Mouse (Mus musculus): ENCODE data around the gene Dhrs11.

The Dhrs11 gene

DNA sequence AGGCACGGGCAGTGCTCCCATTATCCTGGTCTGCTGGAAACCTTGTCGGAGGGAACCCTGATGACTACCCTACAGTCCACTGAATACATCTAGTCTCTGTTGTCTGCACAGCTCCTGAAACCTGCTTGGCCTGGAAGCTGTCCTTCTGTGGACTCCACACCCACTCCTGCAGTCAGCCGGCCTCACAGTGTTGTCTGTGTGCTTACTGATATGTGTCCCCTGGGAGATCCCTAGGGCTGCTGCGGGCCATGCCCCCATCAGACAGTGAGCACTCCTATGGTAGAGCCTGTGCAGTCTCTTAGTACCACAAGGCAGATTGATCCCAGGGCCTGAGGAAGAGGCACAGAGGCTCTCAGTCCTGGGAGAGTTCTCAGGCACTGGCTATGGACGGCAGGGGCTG, 6.3 kb downstream of the Dhrs11 start:
- DNase-seq, result peak; percentile 16

DNA sequence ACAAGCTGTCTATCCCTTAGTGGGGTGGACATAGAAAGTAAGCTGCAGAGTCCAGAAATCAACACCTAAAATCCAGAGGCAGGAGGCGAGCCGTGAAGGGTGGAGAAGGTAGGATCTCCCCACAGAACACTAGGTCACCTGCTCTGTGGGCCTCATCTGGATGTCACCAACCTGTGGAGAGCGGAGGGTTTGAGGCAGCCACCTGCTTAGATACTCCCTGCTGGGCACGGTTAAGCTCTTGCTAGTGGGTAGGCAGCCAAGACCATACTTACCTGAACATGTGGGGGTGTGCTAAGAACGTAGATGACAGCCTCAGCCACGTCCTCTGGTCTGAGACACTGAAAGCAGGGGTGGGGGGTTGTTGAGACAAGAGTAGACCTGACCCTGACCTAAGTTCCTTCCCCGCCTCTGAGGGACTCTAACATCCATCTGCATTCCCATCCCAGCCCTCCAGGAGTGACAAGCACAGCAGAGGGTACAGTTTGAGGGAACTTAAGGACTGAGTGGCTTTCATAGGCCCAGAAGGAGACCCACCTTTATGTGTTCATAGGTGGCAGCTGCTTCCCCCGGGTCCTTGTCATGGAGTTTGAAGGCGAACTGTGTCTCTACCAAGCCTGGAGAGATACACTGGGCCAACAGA, 7.5 kb downstream of the Dhrs11 start:
- peak; percentile 41 for DNase-seq

DNA sequence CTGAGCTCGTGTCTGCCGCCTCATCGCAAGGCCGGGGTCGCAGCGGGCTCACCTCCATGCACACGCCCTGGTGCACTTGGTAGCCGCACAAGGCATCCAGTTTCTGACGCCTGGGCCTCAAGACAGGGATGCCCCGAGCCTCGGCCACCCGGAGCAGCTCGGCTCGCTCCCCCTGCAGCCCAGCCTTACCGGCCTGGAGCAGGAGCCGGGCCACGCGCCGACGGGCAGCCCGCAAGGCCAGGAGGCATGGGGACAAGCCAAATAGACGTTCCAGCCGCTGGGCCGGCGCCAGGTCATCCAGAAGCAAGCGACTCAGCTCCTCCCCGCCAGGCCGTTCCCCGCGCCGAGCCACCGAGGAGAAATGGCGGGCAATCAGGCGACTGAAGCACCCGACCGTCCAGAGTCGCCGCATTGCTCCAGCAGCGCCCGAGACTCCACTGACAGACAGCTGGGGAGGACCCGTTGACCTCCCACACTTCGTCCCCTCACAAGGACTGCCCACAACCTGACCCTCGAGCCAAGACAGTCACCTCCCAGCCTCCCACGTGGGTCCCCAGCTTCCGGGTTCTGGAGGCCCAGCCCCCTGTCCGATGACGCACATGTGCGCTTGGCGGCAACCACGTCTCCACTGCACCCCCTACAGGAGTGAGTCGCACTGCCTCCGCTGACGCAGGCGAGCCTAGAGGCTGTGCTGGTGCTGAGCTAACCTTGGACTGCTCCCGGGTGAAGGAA, 9.7 kb downstream of the Dhrs11 start, which contains the start of gene Mrm1:
TSS of gene Mrm1 (minus strand) at position 555 of the 732 bp plus-strand sequence.
- DNase-seq, result peak; percentile 93

DNA sequence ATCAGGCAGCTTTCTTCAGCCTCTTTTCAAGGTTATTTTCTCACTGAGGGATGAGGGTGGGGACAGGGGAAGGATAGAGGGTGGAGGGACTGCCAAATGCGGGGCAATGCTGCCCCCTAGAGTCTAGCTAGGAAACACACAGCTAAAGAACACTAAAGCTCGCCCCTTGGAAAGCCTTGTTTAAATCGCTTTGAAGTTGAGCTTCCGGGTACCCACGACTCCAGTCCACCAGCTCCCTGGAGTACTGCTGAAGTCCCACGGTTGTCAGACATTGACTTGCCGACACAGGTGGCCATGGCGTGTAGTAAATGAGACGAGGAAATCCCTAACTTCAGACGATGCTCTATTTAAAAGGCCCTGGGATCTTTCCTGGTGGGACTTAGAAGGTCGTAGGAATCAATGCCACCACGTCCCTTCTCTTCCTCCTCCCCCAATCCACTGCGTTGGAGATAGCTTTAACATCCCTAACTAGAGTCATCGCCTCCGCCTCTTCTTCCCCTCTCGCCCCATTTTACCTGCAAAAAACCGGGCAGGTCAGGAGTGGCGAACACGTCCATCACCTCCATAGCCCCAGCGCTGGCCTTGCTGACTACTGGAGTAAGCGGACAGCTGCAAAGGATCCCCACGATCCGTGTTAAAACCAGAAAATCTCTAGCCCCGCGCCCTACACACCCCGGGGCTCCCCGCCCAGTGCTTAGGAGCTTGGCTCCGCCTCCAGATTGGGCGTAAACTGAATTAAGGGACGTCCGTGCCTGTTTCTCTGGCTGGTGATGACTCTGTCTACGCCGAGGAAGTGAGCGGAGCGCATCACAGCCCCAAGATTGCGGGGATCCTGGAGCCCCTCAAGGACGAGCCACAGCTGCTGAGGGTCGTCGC, 10.5 kb downstream of the Dhrs11 start:
- DNase-seq, result peak; percentile 68

DNA sequence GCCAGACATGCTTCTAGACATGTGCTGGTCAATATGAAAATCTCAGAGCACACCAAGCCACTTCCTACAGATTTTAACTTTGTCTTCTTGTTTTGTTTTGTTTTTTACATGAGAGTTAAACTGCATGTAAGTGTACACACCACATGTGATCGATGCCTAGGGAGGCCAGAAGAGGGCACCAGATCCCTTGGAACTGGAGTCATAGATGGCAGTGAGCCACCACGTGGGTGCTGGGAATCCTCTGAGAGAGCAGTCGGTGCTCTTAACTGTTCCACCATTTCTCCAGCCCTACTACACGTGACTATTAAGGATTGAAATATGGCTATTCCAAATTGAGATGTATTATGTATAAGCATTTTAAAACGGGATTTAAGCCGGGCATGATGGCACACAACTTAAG, 11.4 kb downstream of the Dhrs11 start:
- no peak for DNase-seq

DNA sequence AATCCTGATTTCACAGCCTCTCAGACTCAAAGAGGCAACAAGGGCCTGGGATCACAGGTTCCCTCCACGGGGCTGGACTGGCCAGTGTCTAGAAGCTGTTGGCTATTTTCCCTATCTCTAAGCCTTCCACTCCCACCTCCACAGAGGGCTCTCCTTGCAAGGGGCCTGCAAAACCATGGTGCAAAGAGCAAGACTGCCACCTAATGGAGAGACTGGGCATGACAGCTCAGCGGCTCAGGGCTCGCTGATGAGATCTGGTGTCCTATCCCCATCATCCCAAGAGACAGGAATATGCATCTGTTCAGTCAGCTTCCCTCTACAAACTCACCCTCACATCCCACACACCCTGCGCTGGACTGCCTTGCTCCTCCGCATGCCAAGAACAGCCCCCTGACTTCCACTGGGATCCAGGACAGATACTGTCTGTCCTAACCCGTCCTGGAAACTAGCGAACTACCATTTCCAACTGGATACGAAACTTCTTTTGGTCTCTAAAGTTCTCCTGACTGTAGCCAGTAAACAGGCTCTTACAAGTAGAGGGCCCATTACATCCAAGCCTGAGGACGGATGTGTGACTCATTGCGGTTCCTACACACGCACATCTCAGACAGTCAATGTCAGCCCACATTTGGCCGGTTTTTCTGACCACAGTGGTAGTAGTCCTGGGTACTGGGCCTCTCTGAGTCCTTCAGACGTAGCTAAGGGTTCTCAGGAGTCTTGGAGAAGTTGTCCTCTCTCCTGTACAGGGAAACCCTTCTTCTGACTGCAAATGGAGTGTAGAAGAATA, 14.9 kb downstream of the Dhrs11 start:
- DNase-seq, result no peak

DNA sequence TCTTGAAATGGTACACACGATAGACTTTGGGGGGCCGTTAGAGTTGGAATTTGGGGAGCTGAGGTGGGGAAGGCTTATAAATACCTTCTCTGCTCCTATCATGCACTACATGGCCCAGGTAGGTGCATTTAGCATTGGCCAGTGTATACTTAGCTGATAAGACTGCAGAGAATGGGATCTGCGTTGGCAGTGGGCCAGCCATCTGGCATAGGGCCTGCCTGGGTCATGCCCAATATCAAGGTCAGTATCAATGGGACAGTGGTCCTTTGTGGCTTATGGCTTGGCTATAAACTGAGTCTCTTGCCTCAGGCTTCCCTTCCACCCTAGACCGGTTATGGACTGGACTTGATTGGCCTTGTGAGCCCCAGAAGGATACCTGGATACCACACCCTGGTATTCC, 24.4 kb downstream of the Dhrs11 start:
- no peak for DNase-seq

DNA sequence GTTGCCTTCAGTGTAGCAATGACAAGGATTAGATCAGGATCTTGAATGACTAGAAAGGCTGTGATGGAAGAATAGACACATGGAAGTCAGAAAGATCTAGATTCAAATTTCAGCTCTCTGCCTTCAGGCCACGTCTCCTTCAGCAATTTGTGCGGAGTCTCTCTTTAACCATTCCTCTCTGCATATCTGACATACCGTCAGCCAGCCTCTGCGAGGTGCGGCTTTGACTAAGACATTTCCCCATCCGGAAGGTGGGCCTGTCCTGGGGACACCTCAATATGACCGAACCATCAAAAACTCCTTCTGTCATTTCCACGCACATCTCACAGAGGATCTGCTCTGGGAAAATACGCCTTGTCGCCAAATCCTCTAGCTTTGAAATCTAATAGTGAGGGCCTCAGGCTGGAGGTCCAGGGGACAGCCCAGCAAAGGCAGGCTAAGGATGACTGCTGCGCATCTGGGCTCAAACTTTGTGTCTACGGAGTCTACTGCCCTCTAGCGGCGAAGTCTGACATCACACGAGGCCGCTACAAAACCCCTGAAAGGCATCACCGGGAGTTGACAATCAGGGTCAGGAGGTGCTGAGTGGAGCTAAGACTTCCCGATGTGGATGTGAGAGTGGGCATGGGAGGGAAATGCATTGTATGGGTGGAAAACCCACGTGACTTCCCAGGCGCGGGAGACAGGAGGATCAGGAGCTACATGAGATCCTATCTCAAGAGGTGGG, 31.0 kb downstream of the Dhrs11 start:
- DNase-seq, result peak; percentile 47

DNA sequence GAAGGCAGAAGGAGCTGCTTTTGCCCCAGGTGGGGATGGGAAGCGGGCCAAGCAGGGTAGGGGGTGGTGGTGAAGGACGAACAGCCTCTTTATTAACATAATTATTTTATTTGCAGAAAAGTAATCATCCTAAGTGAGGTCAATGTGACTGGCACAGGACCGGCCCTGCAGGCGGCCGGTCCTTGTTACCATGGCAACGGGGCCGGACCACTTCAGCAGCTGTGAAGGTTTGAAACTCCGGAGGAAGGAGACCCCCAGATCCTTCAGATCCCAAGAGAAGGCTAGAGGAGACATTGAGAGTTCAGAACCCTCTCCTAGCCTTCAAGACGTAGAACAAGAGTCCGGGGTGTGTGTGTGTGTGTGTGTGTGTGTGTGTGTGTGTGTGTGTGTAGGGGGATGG, 31.8 kb downstream of the Dhrs11 start:
- DNase-seq, result no peak

DNA sequence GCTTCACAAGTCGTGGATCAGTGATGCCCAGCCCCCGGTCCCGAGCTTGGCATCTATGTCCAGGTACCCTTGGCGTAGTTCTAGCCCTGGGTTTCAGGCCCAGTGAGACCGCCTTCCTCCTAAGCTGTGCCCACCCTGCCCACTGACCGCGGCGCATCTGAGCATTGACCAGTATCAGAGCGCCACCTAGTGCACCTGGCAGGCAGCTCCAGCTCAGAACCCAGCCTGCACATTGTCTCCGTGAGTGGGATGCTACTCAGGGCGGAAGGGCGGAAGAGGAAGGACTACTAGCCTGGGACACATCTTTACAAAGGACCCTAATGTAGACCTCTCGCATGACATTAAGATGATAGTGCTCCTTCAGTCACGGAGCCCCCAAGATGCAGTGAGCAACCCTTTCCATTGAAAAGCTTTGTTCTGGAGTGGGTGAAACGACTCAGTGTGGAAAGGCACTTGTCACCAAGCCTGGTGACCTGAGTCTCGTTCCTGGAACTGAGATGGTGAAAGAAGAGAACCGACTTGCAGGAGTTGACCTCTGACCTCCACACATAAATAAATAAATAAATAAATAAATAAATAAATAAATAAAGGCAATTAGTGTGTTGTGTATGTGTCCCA, 34.2 kb downstream of the Dhrs11 start:
- DNase-seq, result peak; percentile 72

DNA sequence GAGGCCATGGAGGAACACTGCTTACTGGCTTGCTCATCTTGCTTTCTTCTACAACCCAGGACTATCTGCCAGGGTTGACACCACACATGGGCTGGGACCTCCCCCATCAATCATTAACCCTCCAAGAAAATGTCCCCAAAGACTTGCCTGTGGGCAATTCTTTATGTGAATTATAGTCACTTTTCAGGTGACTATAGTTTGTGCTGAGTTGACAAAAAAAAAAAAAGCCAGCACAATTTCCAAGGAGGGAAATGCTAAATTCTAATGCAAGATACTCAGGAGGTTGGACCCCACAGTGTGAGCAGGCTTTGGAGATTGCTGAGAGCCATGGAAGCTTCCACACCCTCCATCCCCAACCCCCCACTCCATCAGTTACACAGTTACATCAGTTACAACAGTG, 35.2 kb downstream of the Dhrs11 start:
- DNase-seq, result no peak

DNA sequence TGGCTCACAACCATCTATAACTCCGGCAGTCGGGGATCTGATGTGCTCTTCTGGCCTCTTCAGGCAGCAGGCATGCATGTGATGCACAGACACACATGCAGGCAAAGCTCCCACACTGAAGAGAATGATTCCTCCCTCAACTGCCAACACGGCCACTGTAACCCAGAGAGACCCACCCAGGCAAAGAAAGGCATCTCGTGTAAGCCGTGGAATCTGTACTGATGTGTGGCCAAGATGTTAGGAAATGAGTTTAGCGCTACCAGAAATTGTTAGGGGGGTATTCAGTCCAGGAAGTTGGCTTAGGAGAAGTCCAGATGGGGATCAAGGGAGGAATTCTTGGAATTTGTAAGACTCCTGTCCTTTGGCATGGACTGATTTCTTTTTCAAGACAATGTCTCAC, 38.4 kb downstream of the Dhrs11 start:
- no peak for DNase-seq

DNA sequence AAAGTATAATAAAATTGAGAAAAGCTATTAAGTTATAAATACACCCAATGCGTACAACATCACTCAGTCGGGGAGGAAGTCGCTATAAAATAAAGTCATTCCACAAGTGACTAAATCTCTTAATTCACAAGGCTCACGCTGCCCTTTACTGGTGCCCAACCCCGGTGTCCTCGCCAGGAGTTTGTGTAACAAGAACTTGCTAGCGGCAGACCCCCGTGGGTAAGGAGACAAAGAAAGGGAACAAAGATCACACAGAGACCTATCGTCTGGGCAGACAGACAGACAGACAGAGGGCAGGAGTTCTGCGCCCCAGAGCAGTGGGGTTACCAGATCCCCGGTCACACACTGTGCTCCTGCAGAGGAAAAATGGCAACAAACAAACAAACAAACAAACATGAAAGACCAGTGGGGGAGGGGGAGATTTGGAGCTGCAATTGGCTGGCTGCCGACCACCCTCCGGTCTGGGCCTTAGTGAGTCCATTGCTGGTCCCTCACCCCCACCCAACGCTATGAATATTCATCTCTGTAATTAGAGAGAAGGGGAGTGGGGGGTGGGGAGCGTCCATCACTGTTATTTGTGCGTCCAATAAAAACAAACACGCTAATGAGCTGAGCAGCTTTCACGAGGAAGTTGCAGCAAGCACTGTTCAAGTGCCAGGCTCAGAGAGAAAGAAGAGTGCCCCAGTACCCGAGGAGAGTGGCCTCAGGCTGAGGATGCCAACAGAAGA, 48.5 kb downstream of the Dhrs11 start:
- no peak for DNase-seq

DNA sequence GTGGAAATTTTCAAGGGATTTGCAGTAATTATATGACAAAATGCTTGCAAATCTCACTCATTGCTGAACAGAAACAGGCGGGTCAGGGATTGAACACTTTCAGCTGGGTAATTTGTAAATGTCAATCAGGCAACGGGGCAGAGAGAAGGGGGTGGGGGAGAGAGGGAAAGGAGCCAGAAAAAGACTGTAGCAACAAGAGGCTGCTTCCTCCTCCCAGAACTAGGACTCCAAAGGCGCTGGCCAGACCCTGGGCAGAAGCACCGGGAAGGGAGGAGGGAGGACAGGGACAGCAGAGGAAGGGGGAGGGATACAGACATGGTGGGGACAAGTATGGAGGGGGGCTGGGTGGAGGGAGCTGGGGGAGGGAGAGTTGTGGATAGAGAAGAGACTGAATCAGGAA, 53.2 kb downstream of the Dhrs11 start:
- no peak for DNase-seq

DNA sequence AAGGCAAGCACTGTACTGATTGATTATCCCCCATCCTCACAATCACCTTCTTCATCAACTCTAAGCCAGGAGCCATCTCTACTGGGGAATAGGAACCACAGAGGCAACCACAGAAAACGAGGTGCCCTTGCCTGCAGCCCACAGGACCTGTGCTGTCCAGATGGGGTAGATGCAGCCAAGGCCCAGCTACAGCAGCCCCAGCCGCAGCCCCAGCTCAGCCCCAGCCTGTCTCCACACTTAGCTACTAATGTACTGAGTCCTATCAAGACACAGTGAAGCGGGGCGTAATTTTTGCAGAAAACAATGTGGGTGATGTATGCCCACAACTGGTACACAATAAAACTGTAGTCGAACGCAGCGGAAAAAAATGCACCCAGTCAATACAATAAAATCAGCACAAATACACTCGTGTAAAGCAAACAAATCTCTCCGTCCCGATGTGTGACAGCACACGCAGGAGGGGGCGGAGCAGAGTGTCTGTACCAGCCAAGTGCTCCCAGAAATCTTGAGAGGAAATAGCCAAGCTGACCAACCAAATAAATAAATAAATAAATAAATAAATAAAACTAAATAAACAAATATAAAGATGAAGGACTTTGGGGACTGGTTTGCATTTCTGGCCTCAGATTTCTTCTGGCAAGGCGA, 53.8 kb downstream of the Dhrs11 start:
- DNase-seq, result no peak
